Mouse (Mus musculus): ENCODE results near the gene Srcin1. TPM values are rescaled to one million over a fixed set of nuclear protein-coding genes. Genes with fewer than 3 reads are reported as not detected.

The Srcin1 gene
- polyA plus RNA-seq, 1 experiment from 2014 or later, result not detected

DNA sequence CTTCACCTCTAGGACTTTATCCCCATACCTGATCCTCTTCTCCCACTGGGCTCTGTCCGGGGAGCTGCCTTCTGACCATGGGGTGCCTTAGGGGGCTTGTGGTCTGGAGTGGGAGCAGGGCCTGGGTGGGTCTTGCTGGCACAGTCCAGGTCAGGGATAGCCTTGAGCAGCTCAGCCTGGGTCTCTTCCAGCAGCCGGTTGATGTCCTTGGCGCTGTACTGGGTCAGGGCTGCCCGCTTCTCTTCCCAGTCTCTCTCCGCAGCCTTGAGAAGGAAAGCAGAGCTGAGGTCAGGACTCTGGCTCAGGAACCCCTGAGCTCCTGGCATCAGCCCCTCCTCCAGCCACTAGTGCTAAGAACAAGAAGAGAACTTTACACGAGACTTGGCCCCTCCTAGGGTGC is 50.7 kb downstream of the Srcin1 start:
- ATAC-seq (ENCODE audit: low read depth), result no peak
- Histone ChIP-seq H3K4me3 (ENCODE audit: low read depth, low read length) (no peak overlapping the region), H3K36me3 (ENCODE audit: control insufficient read depth, insufficient read depth) (no peaks in the 10 kb centered on the region), H3K4me2 (ENCODE audit: low read depth, low read length) (no peak overlapping the region), H3K27me3 (ENCODE audit: control insufficient read depth, insufficient read depth, low read depth, low read length) (peaks cover 8% of the 10 kb centered on the region), H3K9ac (ENCODE audit: low read depth, low read length) (no peak overlapping the region), H3K27ac (ENCODE audit: low read length) (no peak overlapping the region), H3K9me3 (replicated peaks; ENCODE audit: control insufficient read depth, low read length) (no peaks in the 10 kb centered on the region), H3K4me1 (ENCODE audit: control insufficient read depth, low read depth, low read length) (no peaks in the 10 kb centered on the region)
- WGBS (ENCODE audit: insufficient replicate concordance), result 77% methylated on average over 6 of the region's 6 CpGs

DNA sequence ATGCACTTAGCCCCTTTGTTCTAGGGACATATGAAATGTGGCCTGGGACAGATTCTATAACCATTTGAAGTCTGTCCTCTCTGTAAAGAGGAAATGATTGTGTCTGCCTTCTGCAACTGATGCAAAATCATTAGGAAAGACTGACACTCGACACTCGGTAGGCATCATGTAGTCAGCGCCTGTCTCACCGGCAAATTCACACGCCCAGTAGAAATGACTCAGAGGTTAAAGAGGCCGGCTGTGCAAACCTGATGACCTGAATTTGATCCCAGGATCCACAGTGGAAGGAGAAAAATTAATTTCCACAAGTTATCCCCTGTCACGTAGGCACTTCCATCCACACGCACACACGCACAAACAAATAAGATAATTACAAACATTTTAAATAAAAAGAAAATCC is 51.7 kb downstream of the Srcin1 start:
- no peak for ATAC-seq (ENCODE audit: low read depth)
- Histone ChIP-seq H3K36me3 (ENCODE audit: control insufficient read depth, insufficient read depth) (no peaks in the 10 kb centered on the region), H3K9me3 (replicated peaks; ENCODE audit: control insufficient read depth, low read length) (no peaks in the 10 kb centered on the region), H3K4me1 (ENCODE audit: control insufficient read depth, low read depth, low read length) (no peaks in the 10 kb centered on the region), H3K4me3 (ENCODE audit: low read depth, low read length) (no peak overlapping the region), H3K27me3 (ENCODE audit: control insufficient read depth, insufficient read depth, low read depth, low read length) (peaks cover 8% of the 10 kb centered on the region; the same call in 1 of the 2 replicates), H3K9ac (ENCODE audit: low read depth, low read length) (no peak overlapping the region), H3K4me2 (ENCODE audit: low read depth, low read length) (no peak overlapping the region), H3K27ac (ENCODE audit: low read length) (no peak overlapping the region)
- 49% methylated on average over 9 of the region's 9 CpGs for WGBS (ENCODE audit: insufficient replicate concordance)

- 25% methylated on average over 1 of the region's 1 CpGs for WGBS (ENCODE audit: insufficient replicate concordance)
- Histone ChIP-seq H3K9ac (ENCODE audit: low read depth, low read length) (no peak overlapping the region), H3K4me3 (ENCODE audit: low read depth, low read length) (no peak overlapping the region), H3K36me3 (ENCODE audit: control insufficient read depth, insufficient read depth) (no peaks in the 10 kb centered on the region), H3K4me1 (ENCODE audit: control insufficient read depth, low read depth, low read length) (no peaks in the 10 kb centered on the region), H3K4me2 (ENCODE audit: low read depth, low read length) (no peak overlapping the region), H3K27me3 (ENCODE audit: control insufficient read depth, insufficient read depth, low read depth, low read length) (peaks cover 8% of the 10 kb centered on the region; the same call in 1 of the 2 replicates), H3K27ac (ENCODE audit: low read length) (no peak overlapping the region), H3K9me3 (replicated peaks; ENCODE audit: control insufficient read depth, low read length) (no peaks in the 10 kb centered on the region)
- no peak for ATAC-seq (ENCODE audit: low read depth)
Measured at GRCm38 (mm10) chr11:97523827-97524261, 52.1 kb downstream of the Srcin1 start.

DNA sequence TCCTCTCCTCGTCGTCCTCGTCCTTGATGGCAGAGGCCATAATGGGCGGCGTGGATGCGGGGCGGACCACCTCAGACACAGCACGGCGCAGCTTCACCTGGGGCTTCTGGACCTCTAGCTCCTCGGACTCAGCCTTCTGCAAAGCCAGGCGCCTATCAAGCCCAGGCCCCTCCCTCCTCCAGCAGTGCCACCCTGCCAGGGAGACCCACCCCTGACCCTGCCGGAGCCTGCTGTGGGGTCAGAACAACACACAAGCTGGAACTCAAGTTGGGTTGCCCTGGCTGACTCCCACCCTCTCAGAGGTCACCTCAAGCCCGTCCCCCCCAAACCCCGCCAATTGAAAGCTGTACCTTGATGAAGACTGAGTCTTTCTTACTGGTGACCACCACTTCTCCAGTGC is 52.9 kb downstream of the Srcin1 start:
- 70% methylated on average over 14 of the region's 14 CpGs for WGBS (ENCODE audit: insufficient replicate concordance)
- H3K27me3 ChIP-seq (ENCODE audit: control insufficient read depth, insufficient read depth, low read depth, low read length), result peaks cover 8% of the 10 kb centered on the region; the same call in 1 of the 2 replicates

GRCm38 (mm10) chr11:97521741-97522474 is 54.1 kb downstream of the Srcin1 start:
- Histone ChIP-seq H3K4me1 (ENCODE audit: control insufficient read depth, low read depth, low read length) (no peaks in the 10 kb centered on the region), H3K9me3 (replicated peaks; ENCODE audit: control insufficient read depth, low read length) (no peaks in the 10 kb centered on the region), H3K27me3 (ENCODE audit: control insufficient read depth, insufficient read depth, low read depth, low read length) (peaks cover 8% of the 10 kb centered on the region; the same call in 1 of the 2 replicates), H3K4me3 (ENCODE audit: low read depth, low read length) (no peak overlapping the region), H3K27ac (ENCODE audit: low read length) (no peak overlapping the region), H3K36me3 (ENCODE audit: control insufficient read depth, insufficient read depth) (no peaks in the 10 kb centered on the region), H3K9ac (ENCODE audit: low read depth, low read length) (no peak overlapping the region), H3K4me2 (ENCODE audit: low read depth, low read length) (no peak overlapping the region)
- 67% methylated on average over 29 of the region's 29 CpGs for WGBS (ENCODE audit: insufficient replicate concordance)
- ATAC-seq (ENCODE audit: low read depth), result no peak

More for the DNA sequence above, 52.9 kb downstream of the Srcin1 start:
- H3K9me3 ChIP-seq (replicated peaks; ENCODE audit: control insufficient read depth, low read length), result no peaks in the 10 kb centered on the region
- no peaks in the 10 kb centered on the region for H3K4me1 ChIP-seq (ENCODE audit: control insufficient read depth, low read depth, low read length)
- H3K4me3 ChIP-seq (ENCODE audit: low read depth, low read length), result no peak overlapping the region
- no peak overlapping the region for H3K4me2 ChIP-seq (ENCODE audit: low read depth, low read length)
- no peaks in the 10 kb centered on the region for H3K36me3 ChIP-seq (ENCODE audit: control insufficient read depth, insufficient read depth)
- no peak overlapping the region for H3K9ac ChIP-seq (ENCODE audit: low read depth, low read length)
- ATAC-seq (ENCODE audit: low read depth), result no peak
- H3K27ac ChIP-seq (ENCODE audit: low read length), result no peak overlapping the region

- WGBS (ENCODE audit: insufficient replicate concordance), result 72% methylated on average over 7 of the region's 7 CpGs
- ATAC-seq (ENCODE audit: low read depth), result no peak
Measured at GRCm38 (mm10) chr11:97520541-97520940, 55.4 kb downstream of the Srcin1 start.

GRCm38 (mm10) chr11:97513066-97513465 is 62.9 kb downstream of the Srcin1 start:
- Histone ChIP-seq H3K9me3 (replicated peaks; ENCODE audit: control insufficient read depth, low read length) (no peaks in the 10 kb centered on the region), H3K27me3 (ENCODE audit: control insufficient read depth, insufficient read depth, low read depth, low read length) (no peaks in the 10 kb centered on the region; the same call in 1 of the 2 replicates), H3K9ac (ENCODE audit: low read depth, low read length) (no peak overlapping the region), H3K27ac (ENCODE audit: low read length) (no peak overlapping the region), H3K4me3 (ENCODE audit: low read depth, low read length) (no peak overlapping the region), H3K4me2 (ENCODE audit: low read depth, low read length) (no peak overlapping the region), H3K36me3 (ENCODE audit: control insufficient read depth, insufficient read depth) (no peaks in the 10 kb centered on the region), H3K4me1 (ENCODE audit: control insufficient read depth, low read depth, low read length) (peaks cover 4% of the 10 kb centered on the region; the same call in 1 of the 2 replicates)
- ATAC-seq (ENCODE audit: low read depth), result no peak
- 81% methylated on average over 3 of the region's 3 CpGs for WGBS (ENCODE audit: insufficient replicate concordance)

More at GRCm38 (mm10) chr11:97520541-97520940, 55.4 kb downstream of the Srcin1 start:
- no peak overlapping the region for H3K9ac ChIP-seq (ENCODE audit: low read depth, low read length)
- H3K27ac ChIP-seq (ENCODE audit: low read length), result no peak overlapping the region
- H3K36me3 ChIP-seq (ENCODE audit: control insufficient read depth, insufficient read depth), result no peaks in the 10 kb centered on the region
- no peak overlapping the region for H3K4me2 ChIP-seq (ENCODE audit: low read depth, low read length)
- H3K27me3 ChIP-seq (ENCODE audit: control insufficient read depth, insufficient read depth, low read depth, low read length), result peaks cover 8% of the 10 kb centered on the region; the same call in 1 of the 2 replicates
- no peaks in the 10 kb centered on the region for H3K9me3 ChIP-seq (replicated peaks; ENCODE audit: control insufficient read depth, low read length)
- no peaks in the 10 kb centered on the region for H3K4me1 ChIP-seq (ENCODE audit: control insufficient read depth, low read depth, low read length)
- H3K4me3 ChIP-seq (ENCODE audit: low read depth, low read length), result no peak overlapping the region

DNA sequence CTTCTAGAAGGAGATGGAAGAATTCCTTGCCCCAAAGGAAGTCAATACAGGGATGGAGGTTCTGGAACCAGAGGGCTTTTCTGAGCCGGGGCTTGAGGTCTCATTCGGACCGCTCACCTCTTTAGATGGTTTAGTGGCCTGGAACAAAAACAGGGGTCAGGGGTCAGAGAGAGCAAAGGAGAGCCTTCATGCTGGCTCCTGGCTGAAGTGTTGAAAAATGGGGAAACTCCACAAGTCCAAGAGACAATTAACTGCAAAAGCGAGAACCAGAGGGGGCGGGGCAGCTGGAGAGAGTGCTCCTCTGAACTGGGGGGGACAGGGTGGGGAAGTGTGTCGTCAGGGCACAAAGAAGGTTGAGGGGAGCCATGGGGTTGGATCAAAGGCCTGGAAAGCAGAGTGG is 63.5 kb downstream of the Srcin1 start:
- peak overlapping the region; percentile 55 for H3K4me2 ChIP-seq (ENCODE audit: low read depth, low read length)

More for the DNA sequence above, 63.5 kb downstream of the Srcin1 start:
- peak overlapping the region; percentile 43 for H3K4me3 ChIP-seq (ENCODE audit: low read depth, low read length)
- peaks cover 4% of the 10 kb centered on the region; the same call in 1 of the 2 replicates for H3K4me1 ChIP-seq (ENCODE audit: control insufficient read depth, low read depth, low read length)
- WGBS (ENCODE audit: insufficient replicate concordance), result 57% methylated on average over 6 of the region's 6 CpGs
- no peak overlapping the region for H3K9ac ChIP-seq (ENCODE audit: low read depth, low read length)
- H3K9me3 ChIP-seq (replicated peaks; ENCODE audit: control insufficient read depth, low read length), result no peaks in the 10 kb centered on the region
- H3K36me3 ChIP-seq (ENCODE audit: control insufficient read depth, insufficient read depth), result no peaks in the 10 kb centered on the region
- H3K27ac ChIP-seq (ENCODE audit: low read length), result no peak overlapping the region
- H3K27me3 ChIP-seq (ENCODE audit: control insufficient read depth, insufficient read depth, low read depth, low read length), result no peaks in the 10 kb centered on the region; the same call in 1 of the 2 replicates
- ATAC-seq (ENCODE audit: low read depth), result no peak
